Comparison of ENCODE assay signal across 10 mouse cellular contexts in the genomic region with DNA sequence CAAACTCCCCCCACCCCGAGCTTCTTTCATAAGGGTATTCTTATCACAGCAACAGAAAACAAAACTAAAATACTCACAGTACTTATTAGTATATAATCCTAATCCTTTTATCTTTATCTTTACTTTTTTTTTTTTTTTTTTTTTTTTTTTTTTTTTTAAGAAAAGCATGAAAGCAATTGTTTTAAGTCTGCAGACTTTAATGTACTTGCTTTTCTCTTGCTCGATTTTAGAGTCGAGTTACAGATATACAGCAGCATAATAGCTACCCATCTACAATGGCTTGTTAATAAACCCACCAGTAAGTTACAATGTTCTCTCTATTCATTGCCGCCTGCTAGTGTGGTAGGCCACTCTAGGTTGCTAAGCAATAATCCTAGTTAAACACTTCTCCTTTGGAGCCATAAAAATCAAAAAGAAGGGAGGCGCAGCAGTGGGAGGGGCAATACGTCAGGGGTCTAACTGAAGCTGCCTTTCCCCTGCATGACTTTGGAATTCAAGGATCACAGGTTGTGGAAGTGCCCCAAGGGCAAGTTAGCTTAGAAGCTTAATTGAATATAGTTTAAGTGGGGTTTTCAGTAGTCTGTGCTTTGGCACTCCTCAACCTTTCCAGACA. TPM values are rescaled to one million over a fixed set of nuclear protein-coding genes. Genes with fewer than 3 reads are reported as not detected.
DNase-seq lines count a peak whose midpoint lies in the region; ATAC-seq and TF ChIP-seq lines count a peak whose summit lies in the region.
"Had no signal": no experiment of that assay in that cellular context is flagged by ENCODE, and none has a peak within 500 bp of the region (broad histone marks: within the 10 kb centered on the region; RNA-seq: fewer than 3 reads in every experiment).

No protein-coding gene starts in this region.

- no peak for TF ChIP-seq EP300 in MEL (IDR thresholded peaks at IDR 0.05; ENCODE audit: low read depth in 1 of 2, low read length in 2 of 2)

- no peak for TF ChIP-seq CTCF in forebrain, postnatal 0 days (IDR thresholded peaks at IDR 0.05; ENCODE audit: low read depth)
- no peak for TF ChIP-seq CTCF in MEL (IDR thresholded peaks at IDR 0.05 in 2 of 3, conservative IDR thresholded peaks at IDR 0.05 in 1 of 3; ENCODE audit: control insufficient read depth in 1 of 3, insufficient read depth in 1 of 3, low read depth in 2 of 3, low read length in 3 of 3, poor library complexity in 1 of 3, severe bottlenecking in 1 of 3)

- H3K4me2 ChIP-seq in forebrain, embryonic 12.5 days, result no peak overlapping the region
- H3K4me2 ChIP-seq in forebrain, postnatal 0 days (ENCODE audit: low read depth), result no peak overlapping the region
- H3K4me2 ChIP-seq in intestine, embryonic 14.5 days (ENCODE audit: low read length), result no peak overlapping the region
- H3K4me2 ChIP-seq: neural tube, embryonic 12.5 days had no signal

- no peak overlapping the region for H3K27ac ChIP-seq in forebrain, embryonic 12.5 days
- H3K27ac ChIP-seq in forebrain, postnatal 0 days (ENCODE audit: low read depth, low read length), result no peak overlapping the region
- no peak overlapping the region for H3K27ac ChIP-seq in MEL (ENCODE audit: control insufficient read depth, low read depth, low read length)
- H3K27ac ChIP-seq in intestine, embryonic 14.5 days (ENCODE audit: low read depth), result peak overlapping the region; percentile 16; the same call in 1 of the 2 replicates
- H3K27ac ChIP-seq: neural tube, embryonic 12.5 days had no signal

- WGBS in forebrain, embryonic 12.5 days, result 12% methylated on average over 6 of the region's 6 CpGs
- 13% methylated on average over 6 of the region's 6 CpGs for WGBS in forebrain, postnatal 0 days
- WGBS in intestine, embryonic 14.5 days, result 50% methylated on average over 6 of the region's 6 CpGs

- DNase-seq in forebrain, postnatal 0 days, result no peak
- peak; percentile 30 for DNase-seq in MEL (ENCODE audit: low read depth, low spot score)
- DNase-seq in intestine, embryonic 14.5 days (ENCODE audit: low spot score), result no peak
- peak; percentile 50 to 69 for DNase-seq in kidney, postnatal 4 days
- DNase-seq in right cerebral cortex, adult 2 months (ENCODE audit: low spot score in 2 of 2), result no peak
- no peak for DNase-seq in frontal cortex, adult 2 months (ENCODE audit: extremely low spot score in 1 of 2, low spot score in 1 of 2)
- no peak for DNase-seq in adrenal gland, adult (ENCODE audit: inconsistent age in 2 of 2, low spot score in 1 of 2)

- no peak for TF ChIP-seq POLR2A in MEL (IDR thresholded peaks at IDR 0.05; ENCODE audit: control insufficient read depth in 1 of 2, insufficient read depth in 1 of 2, low read depth in 1 of 2, low read length in 2 of 2, poor library complexity in 1 of 2)

- H3K9ac ChIP-seq in forebrain, embryonic 12.5 days, result no peak overlapping the region
- no peak overlapping the region for H3K9ac ChIP-seq in forebrain, postnatal 0 days
- H3K9ac ChIP-seq in MEL (ENCODE audit: control insufficient read depth, low read depth, low read length, poor library complexity, severe bottlenecking), result no peak overlapping the region
- no peak overlapping the region for H3K9ac ChIP-seq in intestine, embryonic 14.5 days (ENCODE audit: low read length)
- H3K9ac ChIP-seq: neural tube, embryonic 12.5 days had no signal

- H3K79me2 ChIP-seq in MEL (ENCODE audit: control insufficient read depth, insufficient read depth, low read length, poor library complexity), result no peaks in the 10 kb centered on the region

- no peaks in the 10 kb centered on the region for H3K9me3 ChIP-seq in forebrain, embryonic 12.5 days
- H3K9me3 ChIP-seq in forebrain, postnatal 0 days (ENCODE audit: low read length), result no peaks in the 10 kb centered on the region
- no peaks in the 10 kb centered on the region for H3K9me3 ChIP-seq in MEL (replicated peaks; ENCODE audit: insufficient read depth, low read length)
- no peaks in the 10 kb centered on the region for H3K9me3 ChIP-seq in intestine, embryonic 14.5 days (ENCODE audit: control insufficient read depth, low read length)
- H3K9me3 ChIP-seq: heart, embryonic 10.5 days; neural tube, embryonic 12.5 days had no signal

- no peaks in the 10 kb centered on the region for H3K36me3 ChIP-seq in forebrain, embryonic 12.5 days (replicated peaks)
- no peaks in the 10 kb centered on the region for H3K36me3 ChIP-seq in forebrain, postnatal 0 days (ENCODE audit: insufficient read depth)
- peaks cover 0 to 18% of the 10 kb centered on the region in 2 experiments; a peak in 2 of 4 replicates for H3K36me3 ChIP-seq in MEL (ENCODE audit: control insufficient read depth in 1 of 2, insufficient read depth in 2 of 2, low read length in 2 of 2)
- H3K36me3 ChIP-seq in intestine, embryonic 14.5 days (ENCODE audit: control insufficient read depth, insufficient read depth, low read length), result no peaks in the 10 kb centered on the region
- H3K36me3 ChIP-seq: heart, embryonic 10.5 days; neural tube, embryonic 12.5 days had no signal

- ATAC-seq in forebrain, embryonic 12.5 days (ENCODE audit: low FRiP score), result 0 out of 2 replicates have a peak, but pooled peaks have one; percentile 44
- ATAC-seq in forebrain, postnatal 0 days, result no peak
- peak; percentile 40 for ATAC-seq in intestine, embryonic 14.5 days (replicated peaks; ENCODE audit: low FRiP score, low TSS enrichment, low read depth)

- no peak overlapping the region for H3K4me3 ChIP-seq in forebrain, embryonic 12.5 days (replicated peaks)
- no peak overlapping the region for H3K4me3 ChIP-seq in forebrain, postnatal 0 days (ENCODE audit: low read depth, low read length)
- no peak overlapping the region for H3K4me3 ChIP-seq in MEL (ENCODE audit: control insufficient read depth in 1 of 2, insufficient read depth in 1 of 2, low read depth in 2 of 2, low read length in 2 of 2)
- H3K4me3 ChIP-seq in intestine, embryonic 14.5 days (ENCODE audit: low read depth, low read length), result no peak overlapping the region
- H3K4me3 ChIP-seq: heart, embryonic 10.5 days; neural tube, embryonic 12.5 days had no signal

- peaks cover 3% of the 10 kb centered on the region for H3K27me3 ChIP-seq in forebrain, embryonic 12.5 days
- no peaks in the 10 kb centered on the region for H3K27me3 ChIP-seq in forebrain, postnatal 0 days (ENCODE audit: insufficient read depth, low read length)
- no peaks in the 10 kb centered on the region for H3K27me3 ChIP-seq in MEL (ENCODE audit: control insufficient read depth in 1 of 2, insufficient read depth in 2 of 2, low read length in 2 of 2)
- H3K27me3 ChIP-seq in intestine, embryonic 14.5 days (replicated peaks; ENCODE audit: control insufficient read depth, insufficient read depth, low read length), result no peaks in the 10 kb centered on the region

- no peak for TF ChIP-seq RAD21 in MEL (IDR thresholded peaks at IDR 0.05; ENCODE audit: low read depth, low read length)

- peaks cover 19% of the 10 kb centered on the region for H3K4me1 ChIP-seq in forebrain, embryonic 12.5 days
- no peaks in the 10 kb centered on the region for H3K4me1 ChIP-seq in forebrain, postnatal 0 days (ENCODE audit: insufficient read depth)
- H3K4me1 ChIP-seq in MEL (ENCODE audit: control insufficient read depth in 1 of 2, insufficient read depth in 2 of 2, low read length in 2 of 2), result peaks cover 3 to 15% of the 10 kb centered on the region in 2 experiments; a peak in 3 of 4 replicates
- H3K4me1 ChIP-seq in intestine, embryonic 14.5 days (replicated peaks; ENCODE audit: control insufficient read depth, insufficient read depth, low read length), result 0 out of 2 replicates have a peak, but pooled peaks cover 8% of the 10 kb centered on the region

TF ChIP-seq in MEL, 35 proteins besides CTCF, POLR2A, EP300 and RAD21:
- TF ChIP-seq MEF2A (IDR thresholded peaks at IDR 0.05; ENCODE audit: extremely low read depth, insufficient replicate concordance, low read depth, low read length, poor library complexity, severe bottlenecking), result no peak
- TF ChIP-seq TAL1 (IDR thresholded peaks at IDR 0.05; ENCODE audit: low read length), result no peak
- TF ChIP-seq ZNF384 (IDR thresholded peaks at IDR 0.05; ENCODE audit: low read depth, low read length), result peak; percentile 86
- no peak for TF ChIP-seq GABPA (IDR thresholded peaks at IDR 0.05; ENCODE audit: low read depth, low read length)
- no peak for TF ChIP-seq KAT2A (conservative IDR thresholded peaks at IDR 0.05; ENCODE audit: low read depth, low read length)
TF ChIP-seq in MEL: peak in this region for 1.

RNA-seq across cellular contexts. Expression of a gene that starts 5.3 kb away (rescaled TPM):
- 0.46 and 0.83 TPM in 2 replicates for polyA plus RNA-seq in forebrain, embryonic 12.5 days (2016; fragmentation: Nextera tagmentation; extraction: Ambion mirVana)
- 1.9 and 3.1 TPM in 2 replicates for total RNA-seq in forebrain, postnatal 0 days (2014; rRNA removed)
- 0.62 and 0.68 TPM in 2 replicates for polyA plus RNA-seq in forebrain, postnatal 0 days (2015; fragmentation: Nextera tagmentation; extraction: Ambion mirVana)
- total RNA-seq in MEL (2012; rRNA removed), result 0.23 and 0.27 TPM in 2 replicates
- polyA plus RNA-seq in MEL (2012; ENCODE audit: insufficient read depth in 1 of 2, insufficient read length in 2 of 2, low read depth in 1 of 2, low replicate concordance in 2 of 2, missing spikeins in 1 of 2), result under 1 TPM in 1 of 2 experiments, not detected in 1; 0.29 TPM
- 0.28 and 0.58 TPM in 2 replicates for polyA plus RNA-seq in intestine, embryonic 14.5 days (2014; fragmentation: Nextera tagmentation; extraction: Ambion mirVana)
- polyA plus RNA-seq in frontal cortex, adult 2 months (2012; rRNA removed), result 4.0 and 4.1 TPM in 2 replicates

RNA-seq across cellular contexts. Expression of a gene that starts 22.0 kb away (rescaled TPM):
- polyA plus RNA-seq in forebrain, embryonic 12.5 days (2016; fragmentation: Nextera tagmentation; extraction: Ambion mirVana), result 19.4 and 20.7 TPM in 2 replicates
- total RNA-seq in forebrain, postnatal 0 days (2014; rRNA removed), result 28.9 and 40.2 TPM in 2 replicates
- polyA plus RNA-seq in forebrain, postnatal 0 days (2015; fragmentation: Nextera tagmentation; extraction: Ambion mirVana), result 8.2 and 12.7 TPM in 2 replicates
- 6.3 and 9.7 TPM in 2 replicates for total RNA-seq in MEL (2012; rRNA removed)
- 10 to 100 TPM; 16.5 to 29.2 TPM for polyA plus RNA-seq in MEL (2012; ENCODE audit: insufficient read depth in 1 of 2, insufficient read length in 2 of 2, low read depth in 1 of 2, low replicate concordance in 2 of 2, missing spikeins in 1 of 2)
- 9.4 and 10.6 TPM in 2 replicates for polyA plus RNA-seq in intestine, embryonic 14.5 days (2014; fragmentation: Nextera tagmentation; extraction: Ambion mirVana)
- 14.6 and 15.6 TPM in 2 replicates for polyA plus RNA-seq in frontal cortex, adult 2 months (2012; rRNA removed)

Comparison
In these comparisons a context has a peak if more than half of its experiments do, and no peak if none do; other contexts are left out.
1. DNase-seq: peak in MEL (single experiment) and kidney, postnatal 4 days (2 of 2); none in forebrain, postnatal 0 days (single experiment), intestine, embryonic 14.5 days (single experiment), right cerebral cortex, adult 2 months (0 of 2), frontal cortex, adult 2 months (0 of 2) and adrenal gland, adult (0 of 2).